Mouse (Mus musculus) thymus, postnatal 4 days (tissue): ENCODE data around the gene Kctd15.

Source experiments
- DNase-seq: peaks from one replicate; pipeline ENCODE4 v3.0.0; 2021

Gene Kctd15

GRCm38 (mm10) chr7:34662227-34662626 lies 5.7 kb upstream of the Kctd15 start:
- DNase-seq, result no peak

GRCm38 (mm10) chr7:34659386-34660085 lies 3.0 kb upstream of the Kctd15 start:
- DNase-seq, result no peak

GRCm38 (mm10) chr7:34655086-34655839 lies 1.3 kb downstream of the Kctd15 start:
- DNase-seq, result peak; percentile 84

- peak; percentile 48 for DNase-seq
Measured at GRCm38 (mm10) chr7:34654441-34655085, 2.0 kb downstream of the Kctd15 start.

GRCm38 (mm10) chr7:34653731-34654440 lies 2.6 kb downstream of the Kctd15 start:
- peak; percentile 22 for DNase-seq

GRCm38 (mm10) chr7:34652751-34653502 lies 3.6 kb downstream of the Kctd15 start:
- DNase-seq, result no peak

- DNase-seq, result no peak
Measured at GRCm38 (mm10) chr7:34651381-34651780, 5.2 kb downstream of the Kctd15 start.

- DNase-seq, result no peak
Measured at GRCm38 (mm10) chr7:34647052-34647451, 9.5 kb downstream of the Kctd15 start.

GRCm38 (mm10) chr7:34646144-34646795 lies 10.3 kb downstream of the Kctd15 start:
- no peak for DNase-seq

GRCm38 (mm10) chr7:34645623-34646022 lies 10.9 kb downstream of the Kctd15 start:
- DNase-seq, result no peak

GRCm38 (mm10) chr7:34644591-34644990 lies 11.9 kb downstream of the Kctd15 start:
- DNase-seq, result no peak

GRCm38 (mm10) chr7:34643329-34643728 lies 13.2 kb downstream of the Kctd15 start:
- DNase-seq, result no peak

GRCm38 (mm10) chr7:34641968-34642367 lies 14.6 kb downstream of the Kctd15 start:
- DNase-seq, result no peak

- no peak for DNase-seq
Measured at GRCm38 (mm10) chr7:34639798-34640197, 16.7 kb downstream of the Kctd15 start.

- DNase-seq, result no peak
Measured at GRCm38 (mm10) chr7:34636661-34637060, 19.9 kb downstream of the Kctd15 start.

- no peak for DNase-seq
Measured at GRCm38 (mm10) chr7:34632966-34633742, 23.4 kb downstream of the Kctd15 start.

GRCm38 (mm10) chr7:34630211-34631085 lies 26.1 kb downstream of the Kctd15 start:
- DNase-seq, result peak; percentile 74

GRCm38 (mm10) chr7:34629702-34630210 lies 26.8 kb downstream of the Kctd15 start:
- DNase-seq, result no peak

- DNase-seq, result no peak
Measured at GRCm38 (mm10) chr7:34620411-34620810, 36.1 kb downstream of the Kctd15 start.
